Mouse (Mus musculus): ENCODE measurements at regions not wholly inside any gene's neighbourhood (a gene's known extent, or its start where the extent isn't known, plus 50 kb on each side); places are given as distances from the start of the nearest gene placed in this dataset.

- H3K4me2 ChIP-seq (ENCODE audit: insufficient read depth, low read depth, poor library complexity, severe bottlenecking), result no peak overlapping the region
- no peak overlapping the region for H3K27ac ChIP-seq (ENCODE audit: insufficient read depth, low read depth)
- DNase-seq (ENCODE audit: extremely low read depth), result no peak
- H3K4me1 ChIP-seq (ENCODE audit: control insufficient read depth in 1 of 2, insufficient read depth in 2 of 2), result peaks cover 0 to 13% of the 10 kb centered on the region in 2 experiments; a peak in 2 of 4 replicates
- dilution Hi-C loops (cut with MboI; ENCODE audit: extremely low pct_ligation_motif_present, extremely low pct_unique_long_range_greater_than_20kb, low sequenced_read_pairs) (no loop called here), in situ Hi-C loops (cut with MboI; ENCODE audit: low pct_ligation_motif_present, low pct_unique_long_range_greater_than_20kb, low sequenced_read_pairs) (no loop called here)
- H3K79me2 ChIP-seq (replicated peaks; ENCODE audit: control insufficient read depth, extremely low read depth, insufficient read depth, poor library complexity, severe bottlenecking), result no peaks in the 10 kb centered on the region
- H3K9me3 ChIP-seq (replicated peaks; ENCODE audit: low read length), result no peaks in the 10 kb centered on the region
- TF ChIP-seq CHD1 (IDR thresholded peaks at IDR 0.05; ENCODE audit: low read depth, low read length) (no peak), ZC3H11A (IDR thresholded peaks at IDR 0.05; ENCODE audit: low read depth, low read length) (no peak), JUND (conservative IDR thresholded peaks at IDR 0.05; ENCODE audit: low read depth, low read length) (no peak), USF2 (conservative IDR thresholded peaks at IDR 0.05; ENCODE audit: low read depth, low read length) (no peak), MAFK (IDR thresholded peaks at IDR 0.05; ENCODE audit: insufficient replicate concordance, low read length) (no peak), MXI1 (IDR thresholded peaks at IDR 0.05; ENCODE audit: low read depth, low read length) (no peak), RAD21 (IDR thresholded peaks at IDR 0.05; ENCODE audit: low read depth, low read length) (no peak), TBP (conservative IDR thresholded peaks at IDR 0.05; ENCODE audit: low read depth, low read length) (no peak), RCOR1 (conservative IDR thresholded peaks at IDR 0.05; ENCODE audit: low read depth, low read length) (no peak), MYC (IDR thresholded peaks at IDR 0.05; ENCODE audit: low read depth, low read length) (no peak), MAZ (IDR thresholded peaks at IDR 0.05; ENCODE audit: low read depth, low read length) (no peak), HCFC1 (IDR thresholded peaks at IDR 0.05; ENCODE audit: low read depth, low read length) (no peak)
- H3K36me3 ChIP-seq (replicated peaks in 1 of 2; ENCODE audit: control insufficient read depth in 1 of 2, insufficient read depth in 1 of 2, low read length in 1 of 2), result no peaks in the 10 kb centered on the region
- no peak overlapping the region for H3K9ac ChIP-seq (ENCODE audit: insufficient read depth, low read depth)
- no peak overlapping the region for H3K4me3 ChIP-seq (replicated peaks in 1 of 3; ENCODE audit: low read depth in 2 of 3, low read length in 2 of 3, poor library complexity in 1 of 3)
- H3K27me3 ChIP-seq (replicated peaks), result no peaks in the 10 kb centered on the region
Observed at GRCm38 (mm10) chr17:15294165-15294585, 82.5 kb downstream of the Dll1 start.

GRCm38 (mm10) chr17:15292490-15293070 is 84.1 kb downstream of the Dll1 start:
- in situ Hi-C loops (cut with MboI; ENCODE audit: low pct_ligation_motif_present, low pct_unique_long_range_greater_than_20kb, low sequenced_read_pairs), result no loop called here

More at GRCm38 (mm10) chr17:15292490-15293070, 84.1 kb downstream of the Dll1 start:
- H3K27me3 ChIP-seq (replicated peaks), result no peaks in the 10 kb centered on the region
- dilution Hi-C loops (cut with MboI; ENCODE audit: extremely low pct_ligation_motif_present, extremely low pct_unique_long_range_greater_than_20kb, low sequenced_read_pairs), result no loop called here
- no peak for TF ChIP-seq MXI1 (IDR thresholded peaks at IDR 0.05; ENCODE audit: low read depth, low read length)
- TF ChIP-seq BHLHE40 (IDR thresholded peaks at IDR 0.05; ENCODE audit: low read depth, low read length), result no peak
- no peak for TF ChIP-seq EP300 (IDR thresholded peaks at IDR 0.05; ENCODE audit: low read length)
- TF ChIP-seq POLR2A (IDR thresholded peaks at IDR 0.05; ENCODE audit: low read depth, low read length), result no peak
- TF ChIP-seq PAX5 (IDR thresholded peaks at IDR 0.05; ENCODE audit: low read length), result no peak
- no peak overlapping the region for H3K27ac ChIP-seq (ENCODE audit: insufficient read depth, low read depth)
- H3K4me3 ChIP-seq (replicated peaks in 1 of 3; ENCODE audit: low read depth in 2 of 3, low read length in 2 of 3, poor library complexity in 1 of 3), result no peak overlapping the region
- no peaks in the 10 kb centered on the region for H3K79me2 ChIP-seq (replicated peaks; ENCODE audit: control insufficient read depth, extremely low read depth, insufficient read depth, poor library complexity, severe bottlenecking)
- H3K36me3 ChIP-seq (replicated peaks in 1 of 2; ENCODE audit: control insufficient read depth in 1 of 2, insufficient read depth in 1 of 2, low read length in 1 of 2), result no peaks in the 10 kb centered on the region
- H3K4me2 ChIP-seq (ENCODE audit: insufficient read depth, low read depth, poor library complexity, severe bottlenecking), result no peak overlapping the region
- peaks cover 0 to 16% of the 10 kb centered on the region in 2 experiments; a peak in 2 of 4 replicates for H3K4me1 ChIP-seq (ENCODE audit: control insufficient read depth in 1 of 2, insufficient read depth in 2 of 2)
- DNase-seq (ENCODE audit: extremely low read depth), result no peak
- no peaks in the 10 kb centered on the region for H3K9me3 ChIP-seq (replicated peaks; ENCODE audit: low read length)
- H3K9ac ChIP-seq (ENCODE audit: insufficient read depth, low read depth), result no peak overlapping the region

Measured in CH12.LX (cell line).